Mouse (Mus musculus): ENCODE measurements at regions not wholly inside any gene's neighbourhood (a gene's known extent, or its start where the extent isn't known, plus 50 kb on each side); places are given as distances from the start of the nearest gene placed in this dataset.
A peak's percentile ranks its signal among the peaks of the same experiment; 100 is the strongest.

GRCm38 (mm10) chr2:173379736-173380135, 103.4 kb upstream of the Pmepa1 start:
- no peak for TF ChIP-seq POLR2A (IDR thresholded peaks at IDR 0.05; ENCODE audit: borderline replicate concordance, extremely low read depth, insufficient read depth, insufficient read length)
- no peak overlapping the region for H3K4me2 ChIP-seq (replicated peaks; ENCODE audit: low read depth, low read length, severe bottlenecking)
- H3K4me3 ChIP-seq (replicated peaks; ENCODE audit: low read length) = no peak overlapping the region
- 84% methylated on average over 1 of the region's 1 CpGs for whole genome bisulfite sequencing
- H3K9me3 ChIP-seq (ENCODE audit: control insufficient read depth, low read length) = no peaks in the 10 kb centered on the region
- ATAC-seq (ENCODE audit: low FRiP score, low read depth) (no peak), DNase-seq (ENCODE audit: low spot score) (no peak)
- peak overlapping the region; percentile 75 for H3K27ac ChIP-seq (replicated peaks; ENCODE audit: low read depth, low read length)
- H3K9ac ChIP-seq (ENCODE audit: low read depth, low read length, severe bottlenecking) = no peak overlapping the region
- H3K36me3 ChIP-seq (ENCODE audit: control insufficient read depth, insufficient read depth, low read length) = no peaks in the 10 kb centered on the region
- no peaks in the 10 kb centered on the region for H3K27me3 ChIP-seq (ENCODE audit: control insufficient read depth, insufficient read depth, low read length)
- peaks cover 36% of the 10 kb centered on the region for H3K4me1 ChIP-seq (ENCODE audit: control insufficient read depth, insufficient read depth, low read length)

GRCm38 (mm10) chr2:173380341-173380761, 104.0 kb upstream of the Pmepa1 start:
- WGBS = 31% methylated on average over 3 of the region's 3 CpGs
- DNase-seq (ENCODE audit: low spot score) = peak; percentile 44
- peak; percentile 29; the same call in 1 of the 2 replicates for ATAC-seq (ENCODE audit: low FRiP score, low read depth)
- Histone ChIP-seq H3K36me3 (ENCODE audit: control insufficient read depth, insufficient read depth, low read length) (no peaks in the 10 kb centered on the region), H3K4me1 (ENCODE audit: control insufficient read depth, insufficient read depth, low read length) (peaks cover 41% of the 10 kb centered on the region), H3K27ac (replicated peaks; ENCODE audit: low read depth, low read length) (peak overlapping the region; percentile 75; the same call in 1 of the 2 replicates), H3K9me3 (ENCODE audit: control insufficient read depth, low read length) (no peaks in the 10 kb centered on the region), H3K9ac (ENCODE audit: low read depth, low read length, severe bottlenecking) (no peak overlapping the region), H3K4me2 (replicated peaks; ENCODE audit: low read depth, low read length, severe bottlenecking) (no peak overlapping the region), H3K4me3 (replicated peaks; ENCODE audit: low read length) (no peak overlapping the region), H3K27me3 (ENCODE audit: control insufficient read depth, insufficient read depth, low read length) (no peaks in the 10 kb centered on the region)
- no peak for TF ChIP-seq POLR2A (IDR thresholded peaks at IDR 0.05; ENCODE audit: borderline replicate concordance, extremely low read depth, insufficient read depth, insufficient read length)

- Histone ChIP-seq H3K9ac (ENCODE audit: low read depth, low read length, severe bottlenecking) (no peak overlapping the region), H3K9me3 (ENCODE audit: control insufficient read depth, low read length) (no peaks in the 10 kb centered on the region), H3K27ac (replicated peaks; ENCODE audit: low read depth, low read length) (no peak overlapping the region), H3K4me1 (ENCODE audit: control insufficient read depth, insufficient read depth, low read length) (peaks cover 43% of the 10 kb centered on the region), H3K27me3 (ENCODE audit: control insufficient read depth, insufficient read depth, low read length) (no peaks in the 10 kb centered on the region), H3K36me3 (ENCODE audit: control insufficient read depth, insufficient read depth, low read length) (no peaks in the 10 kb centered on the region), H3K4me3 (replicated peaks; ENCODE audit: low read length) (no peak overlapping the region), H3K4me2 (replicated peaks; ENCODE audit: low read depth, low read length, severe bottlenecking) (no peak overlapping the region)
- no peak for DNase-seq (ENCODE audit: low spot score)
- no peak for TF ChIP-seq POLR2A (IDR thresholded peaks at IDR 0.05; ENCODE audit: borderline replicate concordance, extremely low read depth, insufficient read depth, insufficient read length)
- WGBS = 62% methylated on average over 7 of the region's 7 CpGs
- ATAC-seq (ENCODE audit: low FRiP score, low read depth) = no peak
Observed at GRCm38 (mm10) chr2:173382176-173382813, 106.0 kb upstream of the Pmepa1 start.

- Histone ChIP-seq H3K36me3 (ENCODE audit: control insufficient read depth, insufficient read depth, low read length) (no peaks in the 10 kb centered on the region), H3K27ac (replicated peaks; ENCODE audit: low read depth, low read length) (0 out of 2 replicates have a peak overlapping the region, but pooled peaks have one; percentile 15), H3K9ac (ENCODE audit: low read depth, low read length, severe bottlenecking) (no peak overlapping the region), H3K4me2 (replicated peaks; ENCODE audit: low read depth, low read length, severe bottlenecking) (no peak overlapping the region), H3K9me3 (ENCODE audit: control insufficient read depth, low read length) (no peaks in the 10 kb centered on the region), H3K27me3 (ENCODE audit: control insufficient read depth, insufficient read depth, low read length) (no peaks in the 10 kb centered on the region), H3K4me1 (ENCODE audit: control insufficient read depth, insufficient read depth, low read length) (peaks cover 28% of the 10 kb centered on the region), H3K4me3 (replicated peaks; ENCODE audit: low read length) (no peak overlapping the region)
- 38% methylated on average over 8 of the region's 8 CpGs for WGBS
- peak; percentile 63; the same call in 1 of the 2 replicates for ATAC-seq (ENCODE audit: low FRiP score, low read depth)
- no peak for TF ChIP-seq POLR2A (IDR thresholded peaks at IDR 0.05; ENCODE audit: borderline replicate concordance, extremely low read depth, insufficient read depth, insufficient read length)
- peak; percentile 44 for DNase-seq (ENCODE audit: low spot score)
Observed at GRCm38 (mm10) chr2:173384935-173385586, 108.7 kb upstream of the Pmepa1 start.

GRCm38 (mm10) chr2:173385722-173386141, 109.4 kb upstream of the Pmepa1 start:
- DNase-seq (ENCODE audit: low spot score) = no peak
- Histone ChIP-seq H3K9me3 (ENCODE audit: control insufficient read depth, low read length) (no peaks in the 10 kb centered on the region), H3K9ac (ENCODE audit: low read depth, low read length, severe bottlenecking) (no peak overlapping the region), H3K36me3 (ENCODE audit: control insufficient read depth, insufficient read depth, low read length) (no peaks in the 10 kb centered on the region), H3K4me3 (replicated peaks; ENCODE audit: low read length) (no peak overlapping the region), H3K4me2 (replicated peaks; ENCODE audit: low read depth, low read length, severe bottlenecking) (no peak overlapping the region), H3K27me3 (ENCODE audit: control insufficient read depth, insufficient read depth, low read length) (no peaks in the 10 kb centered on the region), H3K4me1 (ENCODE audit: control insufficient read depth, insufficient read depth, low read length) (peaks cover 21% of the 10 kb centered on the region), H3K27ac (replicated peaks; ENCODE audit: low read depth, low read length) (0 out of 2 replicates have a peak overlapping the region, but pooled peaks have one; percentile 15)
- no peak for TF ChIP-seq POLR2A (IDR thresholded peaks at IDR 0.05; ENCODE audit: borderline replicate concordance, extremely low read depth, insufficient read depth, insufficient read length)
- 54% methylated on average over 9 of the region's 9 CpGs for WGBS
- no peak for ATAC-seq (ENCODE audit: low FRiP score, low read depth)

All from limb, embryonic 14.5 days (tissue).